Mouse (Mus musculus): ENCODE data around the gene Ccdc185.

- TF ChIP-seq CTCF (conservative IDR thresholded peaks at IDR 0.05; ENCODE audit: low read length), result no peak
- TF ChIP-seq POU5F1 (IDR thresholded peaks at IDR 0.05; ENCODE audit: borderline replicate concordance, low read length), result no peak
Measured at GRCm38 (mm10) chr1:182704882-182705281, 44.1 kb downstream of the Ccdc185 start.

Measured in E14TG2a.4 (cell line).